Mouse (Mus musculus) E14TG2a.4 (cell line): Measurements from ENCODE around the gene Abcb1b.

Source experiments
- CTCF ChIP-seq: conservative IDR thresholded peaks from 2 replicates; pipeline ENCODE4 v1.5.1; 2014; ENCODE audit warnings: low read length
- POU5F1 ChIP-seq: IDR thresholded peaks from 2 replicates; pipeline ENCODE4 v1.6.1; 2014; ENCODE audit warnings: low read length, borderline replicate concordance

- TF ChIP-seq CTCF = no peak
- no peak for TF ChIP-seq POU5F1
Measured at GRCm38 (mm10) chr5:8893300-8894103, 95.6 kb downstream of the Abcb1b start, which contains the start of gene Abcb4.
